Mouse (Mus musculus) right cerebral cortex, postnatal 4 days (tissue): ENCODE data around the gene Sgms1.
A peak's percentile ranks its signal among the peaks of the same experiment; 100 is the strongest.

Source experiments
- DNase-seq: peaks from one replicate; pipeline ENCODE4 v3.0.0-alpha.2; 2022

The Sgms1 gene

DNA sequence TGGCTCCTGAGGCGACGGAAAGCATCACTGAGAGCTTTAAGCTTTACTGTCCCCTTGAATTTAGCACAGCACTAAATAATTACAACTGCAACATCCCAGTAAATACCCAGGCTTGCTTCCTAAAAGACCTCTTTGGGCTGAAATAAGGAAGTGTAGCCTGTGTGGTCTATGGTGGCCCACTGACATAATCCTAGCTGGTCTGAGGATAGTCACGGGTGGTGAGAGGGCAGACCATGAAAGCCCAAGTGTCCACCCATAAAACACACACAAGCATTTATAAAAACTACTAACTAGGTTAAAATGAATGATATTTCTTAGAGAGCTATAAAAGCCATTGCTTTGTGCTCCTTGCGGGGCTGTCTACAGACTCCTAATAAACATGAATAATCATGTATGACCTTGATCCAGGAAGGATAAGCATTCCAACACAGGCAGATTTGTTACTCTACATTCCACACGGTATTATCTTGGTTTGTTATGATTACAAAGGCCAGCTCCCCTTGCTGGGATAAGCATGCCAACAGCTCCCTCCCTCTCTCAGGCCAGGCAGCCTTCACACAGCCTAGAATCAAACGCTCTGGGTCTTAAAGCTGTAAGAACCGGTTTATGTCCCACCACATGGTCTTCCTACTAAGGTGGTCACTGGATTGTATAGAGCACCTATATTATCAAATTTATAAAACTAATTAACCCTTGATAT lies 40.4 kb downstream of the Sgms1 start:
- DNase-seq = no peak

- no peak for DNase-seq
Measured at GRCm38 (mm10) chr19:32347491-32347890, 42.0 kb downstream of the Sgms1 start.

DNA sequence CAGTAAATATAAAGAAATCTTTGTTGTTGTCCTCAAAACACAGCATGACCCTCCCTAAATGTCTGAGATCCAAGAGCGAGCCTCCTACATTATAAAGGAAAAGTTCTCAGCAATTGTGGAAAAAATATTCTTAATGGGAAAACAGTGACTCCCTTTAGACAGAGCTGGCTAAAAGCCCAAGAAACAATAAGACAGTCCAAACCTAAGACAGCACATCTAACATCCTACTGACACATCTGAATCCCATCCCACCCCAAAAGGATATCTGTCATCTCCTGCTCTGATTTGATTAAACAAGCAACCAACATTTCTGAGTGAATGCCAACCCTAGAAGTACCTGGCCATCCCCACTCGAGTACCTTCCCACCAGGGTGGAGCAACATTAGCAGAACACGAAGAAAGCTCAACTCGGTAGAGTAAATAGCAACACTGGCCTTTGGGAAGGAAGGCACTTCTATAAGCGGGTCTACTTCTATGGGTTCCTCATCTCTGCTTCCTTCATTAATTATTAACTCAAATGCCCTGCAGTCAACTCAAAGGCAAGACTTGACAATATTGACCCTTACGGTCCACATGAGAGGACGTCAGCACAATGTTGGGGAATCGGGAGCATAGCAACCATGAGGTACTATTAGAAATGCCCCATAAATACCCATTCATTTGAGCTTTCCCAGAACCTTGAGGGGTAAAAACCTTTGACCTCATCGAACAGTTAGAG lies 42.7 kb downstream of the Sgms1 start:
- no peak for DNase-seq

DNA sequence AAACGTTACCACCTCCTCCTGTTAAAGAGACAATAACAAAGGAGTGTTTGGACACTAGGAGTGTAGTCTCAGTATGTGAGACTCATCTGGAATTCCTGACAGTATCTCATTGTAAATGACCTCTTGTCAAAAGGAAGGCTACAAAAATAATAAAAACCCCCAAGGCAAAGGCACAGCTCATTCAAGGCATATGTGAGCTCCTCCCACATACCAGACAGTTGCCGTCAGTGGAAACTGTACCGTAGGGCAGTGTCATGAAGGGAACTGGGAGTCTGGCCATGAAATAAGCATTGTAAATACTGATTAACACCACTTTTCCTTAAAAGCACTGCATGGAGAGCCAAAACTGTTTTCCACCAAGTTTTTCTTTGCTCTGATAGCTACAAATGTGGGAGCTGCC lies 43.3 kb downstream of the Sgms1 start:
- no peak for DNase-seq

DNA sequence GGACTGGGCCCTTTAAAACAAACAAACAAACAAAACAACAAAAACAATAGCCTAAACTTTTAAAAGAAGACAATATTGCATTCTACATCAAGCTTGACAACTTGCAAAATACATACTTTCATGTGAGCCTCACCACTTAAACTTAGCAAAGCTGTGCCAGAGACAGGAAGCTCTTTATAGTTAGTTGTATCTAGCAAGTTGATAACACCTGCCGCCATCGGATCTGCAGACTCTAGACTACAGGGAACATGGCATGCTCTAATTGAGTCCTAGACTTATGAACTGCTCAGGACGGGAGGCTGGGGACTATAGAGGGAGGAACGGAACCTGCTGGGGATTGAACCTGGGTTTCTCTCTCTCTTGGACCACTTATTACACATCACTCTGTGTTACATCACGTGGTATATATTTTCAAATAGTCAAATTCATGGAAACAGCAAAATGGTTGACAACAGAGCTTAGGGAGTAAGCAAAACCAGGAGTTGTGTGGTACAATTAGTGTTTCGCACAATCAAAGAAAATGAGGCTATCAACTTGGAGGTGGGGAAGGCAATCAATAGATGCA lies 44.3 kb downstream of the Sgms1 start:
- no peak for DNase-seq

GRCm38 (mm10) chr19:32344738-32345121 lies 44.8 kb downstream of the Sgms1 start:
- DNase-seq = no peak

DNA sequence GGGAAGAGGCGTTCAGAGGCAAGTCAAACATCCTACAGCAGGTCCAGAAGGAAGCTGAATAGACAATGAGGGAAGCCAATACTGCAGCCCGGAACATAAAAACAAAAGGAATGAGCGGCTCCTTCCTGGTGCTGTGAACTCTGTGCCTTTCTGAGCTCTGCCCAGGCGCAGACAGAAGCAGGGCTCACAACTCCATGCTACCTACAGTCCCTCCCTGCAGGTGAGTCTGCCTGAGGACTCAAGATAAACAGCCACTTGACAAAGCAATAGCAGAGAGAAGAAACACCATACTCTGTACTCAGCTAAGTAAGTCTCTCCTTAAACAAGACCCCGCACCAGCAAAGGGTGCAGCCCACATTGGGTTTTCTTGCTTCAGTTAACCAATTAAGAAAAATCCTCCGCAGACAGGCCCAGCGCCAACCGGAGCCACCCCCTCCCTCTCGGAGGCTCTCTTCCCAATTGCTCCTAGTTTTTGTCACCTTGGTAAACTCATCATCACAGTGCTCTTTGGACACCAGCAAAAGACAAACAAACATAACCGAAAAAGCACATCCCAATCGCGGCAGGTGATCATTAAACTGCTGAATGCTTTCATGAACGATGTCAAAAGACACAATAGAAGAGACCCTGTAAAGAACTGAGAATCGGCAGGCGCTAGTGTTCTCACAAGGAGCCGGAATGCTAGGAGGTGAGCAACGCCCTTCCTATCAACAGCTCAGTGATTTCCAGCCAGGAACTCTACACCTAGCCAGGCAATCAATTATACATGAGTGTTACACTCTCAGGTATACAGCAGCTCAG lies 45.4 kb downstream of the Sgms1 start:
- DNase-seq = peak; percentile 26

GRCm38 (mm10) chr19:32342436-32342835 lies 47.1 kb downstream of the Sgms1 start:
- no peak for DNase-seq

- DNase-seq = no peak
Measured at GRCm38 (mm10) chr19:32341091-32341490, 48.4 kb downstream of the Sgms1 start.

DNA sequence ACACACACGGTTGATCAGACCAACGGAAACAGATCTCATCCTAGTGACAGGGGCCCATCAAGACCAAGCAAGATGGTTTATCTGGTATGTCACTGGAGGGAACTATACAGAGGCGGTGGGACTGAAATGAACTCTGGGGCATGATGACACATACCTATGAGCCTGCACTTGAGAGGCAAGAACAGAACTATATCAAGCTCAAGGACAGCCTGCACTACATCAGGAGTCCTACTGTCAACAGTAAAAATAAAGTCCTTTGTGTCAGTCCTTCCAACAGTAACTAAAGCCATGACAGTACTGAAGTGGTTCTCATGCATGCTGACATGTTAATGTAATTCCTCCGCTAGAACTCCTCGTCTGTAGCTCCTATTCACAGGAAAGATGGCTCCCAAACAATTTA lies 49.3 kb downstream of the Sgms1 start:
- no peak for DNase-seq

- DNase-seq = no peak
Measured at GRCm38 (mm10) chr19:32337708-32338107, 51.8 kb downstream of the Sgms1 start.

DNA sequence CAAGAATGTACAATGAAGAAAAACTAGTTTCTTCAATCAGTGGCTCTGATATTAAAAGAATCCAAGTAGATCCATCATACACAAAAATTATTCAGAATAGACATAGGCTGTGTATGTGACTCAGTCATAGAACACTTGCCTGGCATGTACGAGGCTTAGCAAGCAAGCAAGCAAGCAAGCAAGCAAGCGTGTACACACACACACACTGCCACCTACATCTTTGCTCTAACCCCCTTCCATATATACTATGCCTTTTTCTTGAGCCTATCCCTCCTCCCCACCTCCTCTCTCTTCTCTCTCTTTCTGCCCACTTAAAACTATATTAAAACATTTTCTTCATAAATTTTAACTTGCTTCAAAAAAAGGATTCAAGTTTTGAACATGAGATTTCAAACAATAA lies 54.8 kb downstream of the Sgms1 start:
- no peak for DNase-seq

DNA sequence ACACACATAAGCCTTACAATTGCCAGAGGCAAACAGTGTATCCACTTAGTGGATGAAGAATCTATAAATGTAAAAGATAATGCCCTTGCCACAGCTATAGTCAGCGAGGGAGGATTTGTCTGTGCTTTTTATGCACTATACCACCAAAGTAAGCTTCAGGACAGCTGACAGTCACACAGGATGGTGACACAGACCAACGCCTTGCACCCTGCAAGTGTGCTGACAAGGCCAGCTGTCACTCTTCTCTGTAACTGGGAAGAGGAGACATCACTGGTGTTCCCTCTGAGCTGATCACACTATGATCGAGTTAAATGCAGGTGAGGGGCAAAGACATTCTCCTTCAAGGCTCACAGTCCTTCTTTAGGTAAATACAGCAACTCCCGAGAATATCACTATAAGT lies 56.0 kb downstream of the Sgms1 start:
- DNase-seq = no peak

DNA sequence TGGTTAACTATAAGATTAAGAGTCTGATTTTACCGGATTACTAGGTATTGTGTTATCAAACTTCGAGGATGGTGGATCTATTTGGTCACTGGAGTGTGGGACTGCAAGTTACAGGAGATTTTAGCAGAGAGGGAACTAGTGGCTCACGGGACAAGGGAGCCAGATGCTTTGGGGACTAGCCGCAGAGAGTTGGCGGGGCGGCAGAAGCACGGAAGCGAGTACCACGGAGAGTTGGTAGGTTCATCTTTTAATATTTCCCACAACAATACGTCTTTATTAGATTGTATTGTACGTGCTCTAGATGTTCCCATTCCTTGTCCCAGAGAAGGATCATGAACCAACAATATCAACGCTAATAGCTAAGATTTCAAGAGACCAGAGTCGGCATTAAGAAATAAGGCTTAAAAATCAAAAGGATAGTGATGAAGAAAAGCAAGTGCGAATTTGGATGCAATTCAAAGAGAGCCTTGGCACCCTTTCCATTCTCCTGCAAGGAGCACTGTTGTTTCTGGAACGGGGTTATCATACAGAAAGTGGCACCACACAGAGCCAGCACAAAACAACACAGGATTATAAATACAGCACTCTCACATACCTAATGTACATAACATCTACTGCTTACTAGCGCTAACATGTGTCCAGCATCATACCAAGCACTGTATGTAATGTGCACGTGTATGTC lies 56.6 kb downstream of the Sgms1 start:
- no peak for DNase-seq

DNA sequence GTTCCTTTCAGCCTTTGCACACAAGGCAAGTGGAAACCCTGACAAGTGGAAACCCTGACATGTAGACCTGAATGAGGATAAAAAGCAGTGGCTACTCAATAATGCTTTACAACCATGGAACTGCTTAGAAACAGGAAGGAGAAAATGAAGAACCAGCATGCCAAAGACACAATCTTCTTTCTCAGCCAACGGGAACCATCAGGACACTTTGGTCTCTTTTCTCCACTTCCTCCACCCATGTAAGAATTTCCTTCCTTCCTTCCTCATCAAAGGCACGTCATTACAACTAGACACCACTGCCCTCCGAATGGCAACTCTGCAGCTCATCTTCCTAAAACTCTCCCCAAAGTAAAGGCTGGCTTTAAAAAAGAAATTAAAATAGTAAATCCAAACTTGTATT lies 59.3 kb downstream of the Sgms1 start:
- DNase-seq = no peak

- no peak for DNase-seq
Measured at GRCm38 (mm10) chr19:32329511-32329910, 60.0 kb downstream of the Sgms1 start.

DNA sequence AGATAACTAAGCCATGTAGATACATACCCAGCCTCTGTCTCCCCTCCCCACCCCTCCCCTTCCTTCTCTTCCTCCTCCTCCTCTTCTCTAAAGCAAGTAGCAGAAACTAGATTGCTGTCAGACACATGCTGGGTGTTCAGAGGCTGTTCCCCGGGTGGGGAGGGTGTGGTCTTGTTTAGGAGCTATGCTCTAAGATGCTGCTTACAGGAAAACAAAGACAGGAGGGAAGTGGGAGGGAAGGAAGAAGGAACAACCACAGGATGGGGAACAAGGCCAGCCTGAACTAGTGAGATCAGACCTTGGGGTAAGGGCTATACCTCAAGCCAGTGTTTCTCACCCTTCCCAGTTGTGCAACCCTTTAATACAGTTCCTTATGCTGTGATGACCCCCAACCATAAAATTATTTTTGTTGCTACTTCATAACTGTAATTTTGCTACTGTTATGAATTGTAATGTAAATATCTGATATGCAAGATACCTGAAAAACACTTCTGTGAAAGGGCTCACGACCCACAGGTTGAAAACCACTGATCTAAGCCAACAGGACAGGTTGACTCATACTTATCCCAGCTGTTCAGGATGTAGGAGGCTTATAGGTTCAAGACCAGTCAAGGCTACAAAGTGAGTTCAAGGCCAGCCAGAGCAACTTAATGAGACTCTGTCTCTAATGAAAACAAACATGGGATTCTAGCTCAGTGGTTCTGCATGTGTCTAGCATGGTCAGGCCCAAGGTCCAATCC lies 61.3 kb downstream of the Sgms1 start:
- DNase-seq = no peak

DNA sequence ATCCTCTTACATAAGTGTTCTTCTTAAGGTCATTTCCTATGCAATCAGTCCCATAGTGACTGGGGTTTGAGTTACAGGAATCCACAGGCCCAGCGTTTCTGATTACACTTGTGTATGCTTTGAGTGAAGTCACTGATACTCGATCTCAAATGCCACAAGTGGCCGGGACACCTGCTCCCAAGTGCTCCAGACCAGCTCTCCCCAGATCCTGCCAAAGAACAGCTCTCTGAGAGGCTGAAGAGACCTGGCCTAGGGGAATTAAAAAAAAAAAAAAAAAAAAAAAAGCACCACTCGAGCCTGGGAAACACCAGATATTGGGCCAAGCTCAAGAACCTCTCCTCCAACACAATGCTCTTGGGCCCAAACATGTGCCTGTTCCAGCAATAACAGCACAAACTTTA lies 62.9 kb downstream of the Sgms1 start:
- no peak for DNase-seq

DNA sequence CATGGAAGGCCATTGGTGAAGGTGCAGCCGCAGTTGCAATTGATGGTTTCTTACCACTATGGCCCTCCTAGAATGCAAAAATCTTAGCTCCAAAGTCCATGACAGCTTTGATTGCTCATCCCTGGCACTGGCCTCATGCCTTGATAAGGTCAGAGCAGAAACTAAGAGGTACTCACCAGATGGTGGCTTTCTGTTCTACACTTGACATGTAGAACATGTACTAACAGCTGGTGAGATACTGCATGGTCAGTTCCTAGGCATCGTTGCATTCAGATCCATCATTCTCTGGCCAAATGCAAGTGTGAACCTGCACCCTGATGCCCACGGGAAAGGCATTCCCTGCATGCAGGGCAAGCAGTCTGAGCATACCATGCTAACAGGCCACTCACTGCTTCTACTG lies 63.4 kb downstream of the Sgms1 start:
- no peak for DNase-seq

- DNase-seq = no peak
Measured at GRCm38 (mm10) chr19:32325100-32325768, 64.3 kb downstream of the Sgms1 start.

DNA sequence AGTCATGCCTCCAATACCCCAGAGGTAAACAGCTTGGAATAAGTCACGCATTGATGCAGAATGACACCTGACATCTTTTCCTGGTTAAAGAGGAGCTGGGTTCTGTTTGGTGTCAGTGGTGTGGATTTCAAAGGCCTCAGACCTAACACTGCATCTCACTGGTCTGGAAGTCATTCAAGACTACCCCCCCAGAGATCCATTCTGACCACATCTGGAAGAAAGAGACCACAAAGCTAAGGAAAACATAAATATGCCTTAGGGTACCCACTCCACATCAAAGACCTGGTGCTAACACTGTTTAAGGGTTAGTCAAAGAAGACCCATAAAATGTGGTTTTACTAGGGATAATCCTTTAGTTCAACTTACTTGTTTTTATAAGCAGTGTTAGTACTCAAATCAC lies 65.0 kb downstream of the Sgms1 start:
- no peak for DNase-seq

- no peak for DNase-seq
Measured at GRCm38 (mm10) chr19:32323070-32323469, 66.4 kb downstream of the Sgms1 start.
